Mouse (Mus musculus): ENCODE data around the gene Sh3rf1.
"Not testable (repeated sequence)": the region's sequence is repeated elsewhere in the genome, so short reads cannot be mapped to it uniquely, and the experiment has no call there.

The Sh3rf1 gene

GRCm38 (mm10) chr8:61362301-61362913 lies 138.7 kb downstream of the Sh3rf1 start:
- no peak for DNase-seq (ENCODE audit: low spot score in 2 of 2)

GRCm38 (mm10) chr8:61373303-61373702 lies 149.6 kb downstream of the Sh3rf1 start:
- DNase-seq (ENCODE audit: low spot score in 2 of 2) = no peak

- DNase-seq (ENCODE audit: low spot score in 2 of 2) = no peak
These were observed 150.5 kb downstream of the Sh3rf1 start for GRCm38 (mm10) chr8:61374059-61374755.

- no peak for DNase-seq (ENCODE audit: low spot score in 2 of 2)
These were observed 151.5 kb downstream of the Sh3rf1 start for GRCm38 (mm10) chr8:61375205-61375604.

GRCm38 (mm10) chr8:61378847-61379698 lies 155.4 kb downstream of the Sh3rf1 start:
- DNase-seq (ENCODE audit: low spot score in 2 of 2) = no peak

GRCm38 (mm10) chr8:61384536-61384935 lies 160.9 kb downstream of the Sh3rf1 start:
- no peak for DNase-seq (ENCODE audit: low spot score in 2 of 2)

GRCm38 (mm10) chr8:61385502-61386191 lies 162.0 kb downstream of the Sh3rf1 start:
- no peak for DNase-seq (ENCODE audit: low spot score in 2 of 2)

GRCm38 (mm10) chr8:61386645-61387044 lies 163.0 kb downstream of the Sh3rf1 start:
- DNase-seq (ENCODE audit: low spot score in 2 of 2) = no peak

GRCm38 (mm10) chr8:61387501-61387963 lies 163.9 kb downstream of the Sh3rf1 start:
- DNase-seq (ENCODE audit: low spot score in 2 of 2) = no peak

- DNase-seq (ENCODE audit: low spot score in 2 of 2) = no peak
These were observed 164.7 kb downstream of the Sh3rf1 start for GRCm38 (mm10) chr8:61388341-61388740.

GRCm38 (mm10) chr8:61390307-61391057 lies 166.8 kb downstream of the Sh3rf1 start:
- DNase-seq (ENCODE audit: low spot score in 2 of 2) = no peak

- no peak for DNase-seq (ENCODE audit: low spot score in 2 of 2)
These were observed 167.4 kb downstream of the Sh3rf1 start for GRCm38 (mm10) chr8:61391058-61391434.

- DNase-seq (ENCODE audit: low spot score in 2 of 2) = no peak
These were observed 173.5 kb downstream of the Sh3rf1 start for GRCm38 (mm10) chr8:61397139-61397538.

GRCm38 (mm10) chr8:61397755-61398154 lies 174.1 kb downstream of the Sh3rf1 start:
- no peak for DNase-seq (ENCODE audit: low spot score in 2 of 2)

GRCm38 (mm10) chr8:61402861-61403260 lies 179.2 kb downstream of the Sh3rf1 start:
- no peak for DNase-seq (ENCODE audit: low spot score in 2 of 2)

GRCm38 (mm10) chr8:61403266-61404177 lies 179.8 kb downstream of the Sh3rf1 start:
- no peak for DNase-seq (ENCODE audit: low spot score in 2 of 2)

- no peak for DNase-seq (ENCODE audit: low spot score in 2 of 2)
These were observed 180.5 kb downstream of the Sh3rf1 start for GRCm38 (mm10) chr8:61404178-61404560.

GRCm38 (mm10) chr8:61409081-61409480 lies 185.4 kb downstream of the Sh3rf1 start:
- no peak for DNase-seq (ENCODE audit: low spot score in 2 of 2)

- DNase-seq (ENCODE audit: low spot score in 2 of 2) = not testable (repeated sequence)
These were observed 186.0 kb downstream of the Sh3rf1 start for GRCm38 (mm10) chr8:61409712-61410111.

GRCm38 (mm10) chr8:61419521-61419920 lies 195.8 kb downstream of the Sh3rf1 start:
- no peak for DNase-seq (ENCODE audit: low spot score in 2 of 2)

Data from frontal cortex, postnatal 25 days (tissue).